Mouse (Mus musculus): ENCODE measurements around the gene Hist1h4b. TPM values are rescaled to one million over a fixed set of nuclear protein-coding genes. Genes with fewer than 3 reads are reported as not detected.

Hist1h4b gene
- polyA plus RNA-seq, 1 experiment: 27.4 TPM

- Histone ChIP-seq H3K27ac (ENCODE audit: insufficient read depth, low read length) (no peak overlapping the region), H3K4me1 (ENCODE audit: control insufficient read depth, insufficient read depth, insufficient read length) (no peaks in the 10 kb centered on the region; the same call in 1 of the 2 replicates), H3K27me3 (ENCODE audit: control insufficient read depth, insufficient read depth, low read length) (no peaks in the 10 kb centered on the region), H3K4me3 (ENCODE audit: extremely low read depth, insufficient read depth, insufficient read length) (no peak overlapping the region), H3K36me3 (ENCODE audit: control insufficient read depth, insufficient read depth, low read length) (no peaks in the 10 kb centered on the region)
- 72% methylated on average over 8 of the region's 8 CpGs for WGBS
- no peak for DNase-seq (ENCODE audit: low read depth in 1 of 2, low spot score in 2 of 2)
- TF ChIP-seq POLR2A (IDR thresholded peaks at IDR 0.05; ENCODE audit: low read depth, low read length) (no peak), CTCF (IDR thresholded peaks at IDR 0.05; ENCODE audit: extremely low read depth, insufficient read depth, insufficient read length, insufficient replicate concordance) (no peak)
These were observed 26.3 kb upstream of the Hist1h4b start for GRCm38 (mm10) chr13:23730479-23730878.

- no peak overlapping the region for H3K4me3 ChIP-seq (ENCODE audit: extremely low read depth, insufficient read depth, insufficient read length)
- H3K27me3 ChIP-seq (ENCODE audit: control insufficient read depth, insufficient read depth, low read length): no peaks in the 10 kb centered on the region
- peak in 1 of 2 experiments; percentile 36 for DNase-seq (ENCODE audit: low read depth in 1 of 2, low spot score in 2 of 2)
- H3K4me1 ChIP-seq (ENCODE audit: control insufficient read depth, insufficient read depth, insufficient read length): no peaks in the 10 kb centered on the region; the same call in 1 of the 2 replicates
- WGBS: 32% methylated on average over 8 of the region's 8 CpGs
- no peak overlapping the region for H3K27ac ChIP-seq (ENCODE audit: insufficient read depth, low read length)
- no peak for TF ChIP-seq POLR2A (IDR thresholded peaks at IDR 0.05; ENCODE audit: low read depth, low read length)
- TF ChIP-seq CTCF (IDR thresholded peaks at IDR 0.05; ENCODE audit: extremely low read depth, insufficient read depth, insufficient read length, insufficient replicate concordance): peak; percentile 38; the same call in 1 of the 2 replicates
- no peaks in the 10 kb centered on the region for H3K36me3 ChIP-seq (ENCODE audit: control insufficient read depth, insufficient read depth, low read length)
These were observed 24.5 kb upstream of the Hist1h4b start for GRCm38 (mm10) chr13:23732156-23732804.

- Histone ChIP-seq H3K27ac (ENCODE audit: insufficient read depth, low read length) (no peak overlapping the region), H3K27me3 (ENCODE audit: control insufficient read depth, insufficient read depth, low read length) (no peaks in the 10 kb centered on the region), H3K4me1 (ENCODE audit: control insufficient read depth, insufficient read depth, insufficient read length) (no peaks in the 10 kb centered on the region), H3K4me3 (ENCODE audit: extremely low read depth, insufficient read depth, insufficient read length) (no peak overlapping the region), H3K36me3 (ENCODE audit: control insufficient read depth, insufficient read depth, low read length) (no peaks in the 10 kb centered on the region; the same call in 1 of the 2 replicates)
- TF ChIP-seq POLR2A (IDR thresholded peaks at IDR 0.05; ENCODE audit: low read depth, low read length): no peak
- TF ChIP-seq CTCF (IDR thresholded peaks at IDR 0.05; ENCODE audit: extremely low read depth, insufficient read depth, insufficient read length, insufficient replicate concordance): no peak
- no peak for DNase-seq (ENCODE audit: low read depth in 1 of 2, low spot score in 2 of 2)
- WGBS: 94% methylated on average over 5 of the region's 5 CpGs
These were observed 19.7 kb upstream of the Hist1h4b start for GRCm38 (mm10) chr13:23737091-23737490.

- Histone ChIP-seq H3K27ac (ENCODE audit: insufficient read depth, low read length) (peak overlapping the region; percentile 98; the same call in 1 of the 2 replicates), H3K4me3 (ENCODE audit: extremely low read depth, insufficient read depth, insufficient read length) (0 out of 2 replicates have a peak overlapping the region, but pooled peaks have one; percentile 67), H3K36me3 (ENCODE audit: control insufficient read depth, insufficient read depth, low read length) (no peaks in the 10 kb centered on the region; the same call in 1 of the 2 replicates), H3K4me1 (ENCODE audit: control insufficient read depth, insufficient read depth, insufficient read length) (no peaks in the 10 kb centered on the region), H3K27me3 (ENCODE audit: control insufficient read depth, insufficient read depth, low read length) (no peaks in the 10 kb centered on the region)
- no peak for DNase-seq (ENCODE audit: low read depth in 1 of 2, low spot score in 2 of 2)
- 29% methylated on average over 4 of the region's 4 CpGs for WGBS
- TF ChIP-seq CTCF (IDR thresholded peaks at IDR 0.05; ENCODE audit: extremely low read depth, insufficient read depth, insufficient read length, insufficient replicate concordance): no peak
- TF ChIP-seq POLR2A (IDR thresholded peaks at IDR 0.05; ENCODE audit: low read depth, low read length): no peak
These were observed 18.8 kb upstream of the Hist1h4b start for GRCm38 (mm10) chr13:23738041-23738440.

GRCm38 (mm10) chr13:23738677-23739068 lies 18.1 kb upstream of the Hist1h4b start, which contains the start of gene Hist1h1c:
Hist1h1c (plus strand) TSS chr13:23738808.
- Histone ChIP-seq H3K27me3 (ENCODE audit: control insufficient read depth, insufficient read depth, low read length) (no peaks in the 10 kb centered on the region), H3K36me3 (ENCODE audit: control insufficient read depth, insufficient read depth, low read length) (no peaks in the 10 kb centered on the region; the same call in 1 of the 2 replicates), H3K27ac (ENCODE audit: insufficient read depth, low read length) (peak within 1 kb of the TSS; percentile 98), H3K4me1 (ENCODE audit: control insufficient read depth, insufficient read depth, insufficient read length) (no peaks in the 10 kb centered on the region), H3K4me3 (ENCODE audit: extremely low read depth, insufficient read depth, insufficient read length) (peak within 1 kb of the TSS; percentile 67)
- TF ChIP-seq CTCF (IDR thresholded peaks at IDR 0.05; ENCODE audit: extremely low read depth, insufficient read depth, insufficient read length, insufficient replicate concordance) (no peak), POLR2A (IDR thresholded peaks at IDR 0.05; ENCODE audit: low read depth, low read length) (peak; percentile 99)
- DNase-seq (ENCODE audit: low read depth in 1 of 2, low spot score in 2 of 2): peak; percentile 89 to 90
- under 1% methylated on average over 37 of the region's 38 CpGs for WGBS

- H3K36me3 ChIP-seq (ENCODE audit: control insufficient read depth, insufficient read depth, low read length): no peaks in the 10 kb centered on the region; the same call in 1 of the 2 replicates
- H3K27ac ChIP-seq (ENCODE audit: insufficient read depth, low read length): peak overlapping the region; percentile 98
- H3K4me3 ChIP-seq (ENCODE audit: extremely low read depth, insufficient read depth, insufficient read length): peak overlapping the region; percentile 67
- TF ChIP-seq CTCF (IDR thresholded peaks at IDR 0.05; ENCODE audit: extremely low read depth, insufficient read depth, insufficient read length, insufficient replicate concordance) (no peak), POLR2A (IDR thresholded peaks at IDR 0.05; ENCODE audit: low read depth, low read length) (peak; percentile 89)
- under 1% methylated on average over 39 of the region's 39 CpGs for WGBS
- H3K27me3 ChIP-seq (ENCODE audit: control insufficient read depth, insufficient read depth, low read length): no peaks in the 10 kb centered on the region
- H3K4me1 ChIP-seq (ENCODE audit: control insufficient read depth, insufficient read depth, insufficient read length): no peaks in the 10 kb centered on the region
- peak; percentile 90 to 91 for DNase-seq (ENCODE audit: low read depth in 1 of 2, low spot score in 2 of 2)
These were observed 17.5 kb upstream of the Hist1h4b start for GRCm38 (mm10) chr13:23739069-23739921.

Data from spleen, adult 2 months (tissue).